Mouse (Mus musculus) liver (tissue): Measurements from ENCODE around the gene Cdkal1.

Experiments
- DNase-seq: peaks from one replicate; pipeline ENCODE4 v3.0.0-alpha.2; 2020; ENCODE audit warnings: mixed read lengths

Cdkal1 gene

GRCm38 (mm10) chr13:29765296-29765695, 90.2 kb downstream of the Cdkal1 start:
- no peak for DNase-seq

- no peak for DNase-seq
These were observed 95.6 kb downstream of the Cdkal1 start for GRCm38 (mm10) chr13:29759691-29760467.

- peak; percentile 11 for DNase-seq
These were observed 99.4 kb downstream of the Cdkal1 start for GRCm38 (mm10) chr13:29756052-29756451.

GRCm38 (mm10) chr13:29753254-29753653, 102.2 kb downstream of the Cdkal1 start:
- no peak for DNase-seq

- DNase-seq, result no peak
These were observed 103.4 kb downstream of the Cdkal1 start for GRCm38 (mm10) chr13:29752061-29752460.

- DNase-seq, result no peak
These were observed 104.3 kb downstream of the Cdkal1 start for GRCm38 (mm10) chr13:29751201-29751600.

- no peak for DNase-seq
These were observed 108.2 kb downstream of the Cdkal1 start for GRCm38 (mm10) chr13:29747347-29747647.

GRCm38 (mm10) chr13:29746501-29747346, 108.8 kb downstream of the Cdkal1 start:
- no peak for DNase-seq

- DNase-seq, result no peak
These were observed 110.4 kb downstream of the Cdkal1 start for GRCm38 (mm10) chr13:29745073-29745472.

- no peak for DNase-seq
These were observed 111.3 kb downstream of the Cdkal1 start for GRCm38 (mm10) chr13:29744188-29744587.

GRCm38 (mm10) chr13:29743761-29744160, 111.7 kb downstream of the Cdkal1 start:
- no peak for DNase-seq

- DNase-seq, result no peak
These were observed 117.6 kb downstream of the Cdkal1 start for GRCm38 (mm10) chr13:29737675-29738461.

- no peak for DNase-seq
These were observed 121.0 kb downstream of the Cdkal1 start for GRCm38 (mm10) chr13:29734496-29734895.

- no peak for DNase-seq
These were observed 129.2 kb downstream of the Cdkal1 start for GRCm38 (mm10) chr13:29726154-29726825.

- no peak for DNase-seq
These were observed 130.6 kb downstream of the Cdkal1 start for GRCm38 (mm10) chr13:29724855-29725254.

- no peak for DNase-seq
These were observed 132.3 kb downstream of the Cdkal1 start for GRCm38 (mm10) chr13:29723150-29723549.

GRCm38 (mm10) chr13:29721206-29721605, 134.3 kb downstream of the Cdkal1 start:
- no peak for DNase-seq

- no peak for DNase-seq
These were observed 138.9 kb downstream of the Cdkal1 start for GRCm38 (mm10) chr13:29716550-29716949.

GRCm38 (mm10) chr13:29715241-29715841, 140.1 kb downstream of the Cdkal1 start:
- no peak for DNase-seq

- no peak for DNase-seq
These were observed 147.9 kb downstream of the Cdkal1 start for GRCm38 (mm10) chr13:29707620-29708019.

GRCm38 (mm10) chr13:29701400-29701799, 154.1 kb downstream of the Cdkal1 start:
- DNase-seq, result no peak

GRCm38 (mm10) chr13:29699896-29700295, 155.6 kb downstream of the Cdkal1 start:
- DNase-seq, result no peak
